Mouse (Mus musculus) left cerebral cortex, adult 8-10 months (tissue): Measurements from ENCODE around the gene Gja10. TPM values are rescaled to one million over a fixed set of nuclear protein-coding genes. Genes with fewer than 3 reads are reported as not detected.

Source experiments
- DNase-seq, 2 experiments: peaks; one replicate each; pipeline ENCODE4 v3.0.0; 2022; ENCODE audit warnings: low spot score in 2 of 2
- total RNA-seq, 4 experiments: library from RNA; stranded (reverse); gene quantifications; 2 replicates each; pipeline ENCODE4 v1.2.4; 2022

Gene Gja10
- total RNA-seq: not detected

DNA sequence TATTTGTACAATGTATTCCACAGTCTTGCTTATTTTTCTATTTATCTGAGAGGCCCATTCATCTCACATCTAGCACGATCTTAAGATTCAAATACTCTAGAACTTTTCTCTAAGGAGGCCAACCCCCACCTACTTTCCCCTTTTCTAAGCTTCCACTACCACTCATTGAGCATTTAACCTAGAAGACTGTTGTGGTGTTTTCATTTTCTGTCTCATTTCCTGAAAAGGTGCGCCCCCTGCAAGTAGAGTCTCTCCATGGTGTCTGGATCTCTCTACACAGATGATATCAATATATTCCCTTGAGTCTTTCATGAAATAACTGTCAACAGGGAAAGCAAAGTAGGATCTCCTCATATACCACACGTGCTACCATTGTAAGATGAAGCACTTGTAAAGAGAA, at the start of gene Gja10:
Gene Gja10, minus strand, starts transcription at position 101 of the 400 bp plus-strand sequence.
- no peak for DNase-seq

DNA sequence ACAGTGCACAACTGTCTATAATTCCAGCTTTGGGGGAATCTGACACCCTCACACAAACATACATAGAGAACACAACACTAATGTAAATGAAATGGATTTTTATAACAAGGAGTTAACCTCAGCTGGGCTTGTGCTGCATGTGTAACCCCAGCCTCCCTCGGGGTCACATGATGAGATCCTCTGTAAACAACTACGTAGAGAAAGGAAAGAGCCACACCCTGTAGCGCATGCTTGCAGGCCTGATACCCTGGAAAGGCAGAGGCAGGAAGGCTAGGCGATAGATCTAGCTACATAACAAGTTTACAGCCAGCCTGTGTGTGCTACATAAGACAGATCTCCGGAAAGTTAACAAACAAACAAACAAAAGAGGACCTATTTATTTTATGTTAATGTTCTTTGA, 49.1 kb upstream of the Gja10 start:
- DNase-seq: no peak

DNA sequence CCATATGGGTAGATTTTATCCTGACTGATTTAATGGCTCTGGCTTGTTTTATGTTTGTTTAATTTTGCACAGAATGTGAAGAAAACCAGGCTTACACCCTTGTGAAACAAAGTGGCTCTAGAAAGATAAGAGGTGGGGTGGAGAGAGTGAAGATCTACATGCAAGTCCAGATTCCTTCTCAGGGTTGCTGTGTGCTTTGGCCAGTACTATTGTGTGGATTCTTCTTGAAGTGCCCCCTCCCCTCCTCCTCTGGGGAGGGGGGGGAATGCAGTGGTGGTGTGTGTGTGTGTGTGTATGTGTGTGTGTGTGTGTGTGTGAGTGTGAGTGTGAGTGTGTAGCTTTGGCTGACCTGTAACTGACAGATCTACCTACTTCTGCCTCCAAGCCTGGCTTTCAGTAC, 19.1 kb upstream of the Gja10 start:
- no peak for DNase-seq

DNA sequence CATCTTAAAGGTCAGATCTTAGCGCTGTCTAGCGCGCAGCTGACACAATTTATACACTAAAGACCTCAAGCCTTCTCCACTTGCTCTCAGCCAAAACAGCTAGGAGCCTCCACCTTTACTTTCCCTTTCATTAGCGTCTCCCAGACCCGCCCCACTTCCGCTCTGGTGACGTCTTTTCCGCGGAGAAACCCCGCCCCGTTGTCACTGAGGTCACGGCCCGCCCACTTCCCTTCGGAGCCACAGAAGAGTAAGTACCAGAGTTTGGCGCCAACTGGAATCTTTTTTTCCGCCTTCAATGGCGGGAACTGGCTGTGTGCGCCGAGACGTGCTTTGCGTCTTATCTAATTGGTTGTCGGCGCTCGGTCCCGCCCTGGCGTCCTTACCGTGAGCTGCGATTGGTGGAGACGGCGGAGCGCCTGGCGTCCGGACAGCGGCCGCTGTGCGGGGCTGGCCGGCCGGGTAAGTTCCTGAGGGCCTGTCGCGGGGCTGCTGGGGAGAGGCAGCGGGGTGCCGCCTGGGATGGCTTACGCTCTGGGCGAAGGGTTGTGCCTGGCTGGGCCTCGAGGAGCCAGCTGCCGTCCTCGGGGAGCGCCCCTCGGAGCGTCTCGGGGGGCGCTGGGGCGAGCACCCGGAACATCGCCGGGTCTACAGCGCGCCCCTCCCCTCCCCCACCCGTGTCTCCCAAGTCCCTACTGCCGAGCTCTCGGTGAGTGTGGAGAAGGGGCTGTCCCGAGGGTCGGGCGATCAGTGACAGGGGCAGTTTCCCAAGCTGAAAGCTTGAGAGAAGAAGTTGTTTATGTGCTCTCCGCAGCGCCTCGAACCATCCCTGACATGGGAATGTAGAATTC, 12.7 kb upstream of the Gja10 start, which contains the start of gene Casp8ap2:
Gene Casp8ap2, plus strand, starts transcription at position 418 of the 848 bp plus-strand sequence.
- DNase-seq: peak; percentile 95 to 100

DNA sequence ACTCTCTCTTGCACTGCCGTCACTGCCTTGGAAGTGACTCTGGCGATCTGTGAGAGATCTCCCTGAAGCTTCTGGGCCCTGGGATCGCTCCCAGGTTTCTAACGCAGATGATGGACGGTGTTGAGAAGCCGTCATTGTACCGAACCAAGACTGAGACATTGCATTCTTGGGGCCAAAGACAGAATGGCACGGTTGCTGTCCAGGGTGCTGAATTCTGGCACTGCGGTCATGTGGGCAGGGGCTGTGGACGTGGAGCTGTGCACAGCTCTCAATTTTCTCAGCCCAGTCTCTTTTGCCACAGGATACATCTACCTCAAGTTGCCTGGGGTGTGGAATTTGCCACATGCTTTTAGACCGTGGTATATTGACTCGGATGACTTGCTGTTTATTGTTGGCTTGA, 1.4 kb downstream of the Gja10 start:
- no peak for DNase-seq

DNA sequence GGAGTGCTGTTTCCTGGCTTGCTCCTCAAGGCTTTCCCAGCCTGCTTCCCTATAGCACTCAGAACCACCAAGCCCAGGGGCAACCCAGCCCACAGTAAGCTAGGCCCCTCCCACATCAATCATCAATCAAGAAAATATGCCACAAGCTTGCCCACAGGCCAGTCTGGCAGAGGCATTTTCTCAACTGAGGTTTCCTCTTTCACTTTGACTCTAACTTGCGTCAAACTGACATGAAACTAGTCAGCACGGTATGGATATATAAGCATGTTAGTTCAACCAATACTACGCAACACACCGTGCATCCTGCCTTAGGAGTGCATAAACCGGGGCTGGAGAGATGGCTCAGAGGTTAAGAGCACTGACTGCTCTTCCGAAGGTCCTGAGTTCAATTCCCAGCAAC, 14.3 kb downstream of the Gja10 start:
- no peak for DNase-seq

DNA sequence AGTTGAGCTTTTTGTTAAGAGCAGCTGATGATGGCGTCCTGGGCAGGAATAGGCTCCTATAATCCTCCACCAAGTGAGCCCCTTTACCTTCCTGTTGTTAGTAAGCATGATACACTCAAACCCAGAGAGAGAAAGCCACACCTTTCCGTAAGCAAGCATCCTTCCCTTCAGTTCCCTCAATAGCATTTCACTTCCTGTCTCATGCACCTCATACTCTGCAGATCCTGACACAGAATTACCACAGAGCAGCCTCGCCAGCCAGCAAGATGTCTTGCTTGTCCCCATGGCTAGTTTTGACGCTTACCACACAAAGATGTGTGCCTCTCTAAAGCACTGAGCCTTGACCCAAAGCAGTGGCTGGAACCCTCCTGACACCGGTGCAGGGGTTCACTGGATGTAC, 15.0 kb downstream of the Gja10 start:
- DNase-seq: no peak

DNA sequence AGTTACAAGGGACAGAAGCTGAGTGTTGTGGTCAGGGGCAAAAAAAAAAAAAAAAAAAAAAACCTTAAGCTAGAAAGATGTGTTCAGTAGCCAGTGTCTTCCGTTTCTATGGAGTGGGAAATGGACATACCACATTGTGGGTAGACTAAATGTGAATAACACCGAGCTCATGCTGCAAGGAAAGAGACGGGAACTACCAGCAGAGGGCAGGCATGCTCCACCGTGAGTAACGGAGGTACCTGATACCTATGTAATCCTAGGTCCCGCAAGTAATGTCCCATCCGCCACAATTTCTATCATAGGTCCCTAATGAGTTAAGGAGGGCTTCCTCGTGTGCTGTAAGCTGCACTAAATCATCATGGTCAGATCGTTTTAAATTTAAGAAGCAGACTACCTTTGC, 16.0 kb downstream of the Gja10 start:
- no peak for DNase-seq

DNA sequence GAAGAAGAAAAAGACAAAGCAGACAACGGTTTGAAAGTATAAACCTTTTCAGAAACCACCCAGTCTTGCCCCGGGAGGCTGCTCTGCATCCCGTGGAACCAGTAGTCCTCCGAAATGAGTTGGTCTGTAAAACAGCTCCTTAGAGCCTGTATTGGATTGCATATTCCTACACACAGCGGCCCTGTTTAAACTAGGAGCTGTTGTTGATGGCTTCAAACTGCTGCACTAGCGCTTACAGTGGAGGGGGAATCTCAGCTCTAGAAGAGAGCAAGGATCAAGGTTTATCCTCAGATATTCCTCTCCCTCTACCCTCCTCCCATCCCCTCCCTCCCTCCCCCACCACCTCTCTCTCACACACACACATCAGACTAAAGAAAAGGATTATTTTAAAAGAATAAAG, 18.4 kb downstream of the Gja10 start:
- DNase-seq: no peak

DNA sequence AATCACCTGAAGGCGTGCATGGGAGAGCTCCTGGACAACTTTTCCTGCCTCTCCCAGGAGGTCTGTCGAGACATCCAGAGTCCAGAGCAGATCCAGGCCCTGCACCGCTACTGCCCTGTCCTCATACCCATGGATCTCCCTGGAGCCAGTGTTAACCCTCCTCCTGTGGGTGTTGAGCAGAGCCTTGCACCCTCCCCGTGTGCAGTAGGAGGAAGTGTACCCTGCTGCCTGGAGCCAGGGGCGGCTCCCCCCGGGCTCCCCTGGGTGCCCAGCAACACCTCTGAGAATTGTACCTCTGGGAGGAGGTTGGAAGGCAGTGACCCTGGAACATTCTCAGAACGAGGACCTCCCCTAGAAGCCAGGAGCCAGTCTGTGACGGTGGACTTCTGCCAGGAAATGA, 22.7 kb downstream of the Gja10 start:
- no peak for DNase-seq

DNA sequence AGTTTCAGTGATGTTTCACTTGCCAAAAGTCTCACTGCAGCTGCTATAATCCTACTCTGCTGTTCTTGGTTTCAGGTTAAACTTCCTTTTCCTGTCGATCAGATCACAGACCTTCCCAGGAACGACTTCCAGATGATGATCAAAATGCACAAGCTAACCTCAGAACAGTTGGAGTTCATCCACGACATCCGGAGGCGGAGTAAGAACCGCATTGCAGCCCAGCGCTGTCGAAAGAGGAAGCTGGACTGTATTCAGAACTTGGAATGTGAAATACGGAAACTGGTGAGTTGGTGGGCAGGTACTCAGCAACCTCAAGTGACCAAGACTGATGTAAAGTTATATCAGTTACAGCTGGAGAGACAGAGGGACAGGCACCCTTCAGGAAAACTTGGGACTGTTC, 27.4 kb downstream of the Gja10 start:
- no peak for DNase-seq

DNA sequence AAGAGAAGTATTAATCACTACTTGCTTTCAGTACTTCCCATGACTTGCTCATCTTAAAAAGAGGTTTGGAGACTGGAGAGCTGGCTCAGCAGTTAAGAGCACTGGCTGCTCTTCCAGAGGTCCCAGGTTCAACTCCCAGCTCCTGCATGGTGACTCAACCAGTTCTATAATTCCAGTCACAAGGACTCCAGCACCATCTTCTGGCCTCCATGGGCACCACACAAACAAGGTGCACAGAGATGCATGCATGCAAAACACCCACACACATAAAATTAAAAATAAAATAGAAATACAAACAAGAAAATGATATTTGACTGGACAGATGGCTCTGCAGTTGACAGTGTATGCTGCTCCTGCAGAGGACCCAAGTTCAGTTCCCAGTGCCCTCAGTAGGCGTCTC, 28.0 kb downstream of the Gja10 start:
- no peak for DNase-seq

DNA sequence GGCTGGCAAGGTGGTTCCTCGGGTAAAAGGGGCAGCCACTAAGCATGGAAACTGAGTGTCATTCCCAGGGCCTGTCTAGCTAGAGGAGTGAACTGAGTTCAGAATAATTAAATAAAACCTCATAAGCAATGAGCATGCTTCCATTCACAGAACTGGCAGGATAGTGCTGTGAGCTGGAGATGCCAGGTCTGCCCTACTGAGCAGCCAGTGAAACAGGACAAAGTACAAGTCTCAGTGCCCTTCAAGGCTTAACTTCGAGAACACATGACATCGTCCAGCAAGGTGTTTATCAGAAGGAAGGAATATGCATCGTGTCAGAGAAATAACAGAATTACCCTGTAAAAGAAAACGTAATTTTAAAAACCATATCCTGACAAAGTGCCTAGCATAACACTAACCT, 29.0 kb downstream of the Gja10 start:
- DNase-seq: no peak

DNA sequence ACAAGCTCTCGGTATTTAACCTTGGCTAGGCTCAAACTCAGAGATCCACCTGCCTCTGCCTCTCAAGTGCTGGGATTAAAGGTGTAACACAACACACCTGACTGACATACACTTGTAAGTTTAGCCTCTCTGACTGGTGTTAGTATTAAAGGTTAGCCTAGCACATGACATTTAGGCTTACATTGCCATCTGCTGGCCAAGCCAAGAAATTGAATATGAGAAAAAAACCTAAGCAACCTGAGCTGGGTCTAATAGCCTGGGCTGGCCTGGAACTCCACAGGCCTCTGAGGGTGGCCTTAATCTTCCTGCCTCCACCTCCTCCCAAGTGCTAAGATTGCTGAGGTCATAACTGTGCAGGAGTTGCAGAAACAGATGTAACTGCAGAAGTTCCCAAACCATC, 30.4 kb downstream of the Gja10 start:
- DNase-seq: no peak

DNA sequence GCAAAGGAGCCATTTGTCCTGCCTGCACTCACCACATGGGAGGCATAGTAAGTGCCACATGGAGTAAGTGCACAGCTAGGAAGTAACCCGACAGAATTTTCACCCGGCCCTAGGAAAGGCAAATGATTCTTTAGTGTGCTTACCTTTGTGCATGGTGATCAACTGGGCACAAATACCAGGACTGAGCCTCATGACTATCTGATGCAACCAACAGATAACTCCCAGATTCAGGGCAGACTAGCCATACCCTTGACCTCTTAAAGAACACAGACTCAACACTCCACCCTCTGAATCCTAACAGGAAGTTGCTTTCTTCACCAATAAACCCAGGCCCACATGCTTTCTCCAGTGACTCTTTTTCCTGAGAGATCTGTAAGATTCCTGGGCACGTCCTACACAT, 31.1 kb downstream of the Gja10 start:
- DNase-seq: no peak

DNA sequence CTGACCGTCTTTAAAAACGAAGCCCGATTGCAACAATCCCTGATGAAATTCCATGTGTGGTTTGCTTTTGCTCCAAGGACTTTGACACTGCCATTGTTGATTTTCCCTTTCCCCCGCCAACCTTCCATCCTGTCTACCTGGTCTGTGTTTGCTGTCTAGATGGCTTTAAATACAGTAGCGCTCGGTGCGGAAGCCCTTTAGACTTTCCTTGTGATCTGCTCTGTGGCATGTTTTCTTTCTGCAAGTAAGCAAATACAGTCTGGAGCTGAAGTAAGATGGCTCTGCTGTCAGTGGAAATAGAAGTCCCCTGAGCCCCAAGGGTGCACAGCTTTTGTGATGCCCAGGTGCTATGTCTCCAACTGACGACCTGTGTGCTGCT, 31.6 kb downstream of the Gja10 start:
- no peak for DNase-seq

DNA sequence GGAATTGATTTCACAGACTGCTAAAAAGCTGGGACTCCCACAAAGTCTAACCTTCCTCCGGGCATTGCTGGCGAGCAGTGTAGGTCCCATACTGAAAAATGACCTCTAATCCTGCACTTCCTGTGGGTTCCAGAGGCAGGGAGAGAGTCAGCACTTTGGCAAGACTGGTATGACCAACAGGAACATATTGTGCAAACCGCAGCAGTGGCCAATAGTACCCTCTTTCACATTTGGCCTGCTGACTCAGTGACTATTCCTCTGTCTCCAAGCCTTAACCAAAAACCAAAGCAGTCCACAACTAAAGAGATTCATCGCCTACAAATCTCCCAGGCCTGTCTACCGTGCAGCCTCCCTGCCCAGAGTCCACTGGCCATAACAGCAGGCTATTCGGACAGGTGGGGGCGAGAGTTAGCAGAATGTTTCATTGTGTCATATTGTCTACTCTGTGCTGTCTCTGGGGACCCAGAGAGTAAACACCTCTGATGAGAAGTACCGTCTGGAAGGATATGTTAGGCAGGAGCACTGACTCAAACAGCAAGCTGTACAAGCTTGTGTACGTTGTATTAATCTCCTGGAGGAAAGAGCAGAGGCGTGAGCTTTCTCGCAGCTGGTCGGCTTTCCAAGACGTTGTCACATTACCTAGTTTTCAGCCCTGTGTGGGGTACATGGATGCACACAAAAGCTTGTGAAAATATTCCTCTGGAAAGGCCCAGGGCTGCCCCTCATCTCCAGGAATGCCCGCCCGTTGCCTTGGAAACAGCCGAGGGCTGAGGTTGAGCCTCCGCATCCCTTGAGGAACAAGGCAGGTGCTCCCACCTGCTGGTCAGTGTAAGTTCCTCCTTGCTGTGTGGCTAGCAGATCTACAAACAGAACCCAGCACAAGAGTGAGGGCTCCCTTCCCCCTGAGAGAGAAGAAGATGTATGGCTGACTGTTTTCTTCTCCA, 32.3 kb downstream of the Gja10 start:
- DNase-seq: peak in 1 of 2 experiments; percentile 45

DNA sequence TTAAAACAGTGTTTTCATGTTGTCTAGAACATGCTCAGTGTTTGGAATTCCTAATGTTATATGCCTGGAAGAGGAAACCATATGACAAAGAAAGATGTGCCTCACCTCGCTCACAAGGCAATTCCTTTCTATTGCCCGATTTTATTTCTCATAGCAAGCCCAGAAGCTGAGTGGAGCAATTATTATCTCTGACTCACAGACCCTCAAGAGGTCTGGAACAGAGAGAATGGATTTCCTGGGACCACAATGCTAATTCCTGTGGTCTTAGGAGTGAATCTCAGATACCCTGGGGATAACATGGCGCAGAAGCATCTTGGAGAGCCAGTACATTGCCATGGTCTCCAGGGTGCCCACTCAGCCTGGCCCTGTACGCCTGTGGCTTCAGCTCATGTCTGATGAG, 33.5 kb downstream of the Gja10 start:
- no peak for DNase-seq

DNA sequence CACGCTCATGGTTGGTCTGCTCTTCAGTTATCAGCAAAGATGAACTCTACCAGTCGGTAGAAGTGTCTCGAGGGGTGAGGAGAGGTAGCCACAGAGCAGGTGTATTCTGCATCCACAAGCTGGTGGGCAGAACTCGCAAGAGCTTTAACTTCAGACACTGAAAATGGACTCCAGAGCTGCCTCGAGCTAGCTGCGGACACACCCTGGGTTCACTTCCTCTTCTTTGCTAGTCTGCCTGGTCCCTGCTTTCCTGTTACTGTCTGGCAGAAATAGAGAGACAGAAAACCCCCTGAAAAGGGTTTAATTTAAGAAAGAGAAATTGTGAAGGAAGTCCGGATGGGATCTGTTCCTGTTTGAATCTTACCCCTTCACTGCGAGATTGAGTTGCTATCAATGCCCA, 37.6 kb downstream of the Gja10 start:
- DNase-seq: no peak

DNA sequence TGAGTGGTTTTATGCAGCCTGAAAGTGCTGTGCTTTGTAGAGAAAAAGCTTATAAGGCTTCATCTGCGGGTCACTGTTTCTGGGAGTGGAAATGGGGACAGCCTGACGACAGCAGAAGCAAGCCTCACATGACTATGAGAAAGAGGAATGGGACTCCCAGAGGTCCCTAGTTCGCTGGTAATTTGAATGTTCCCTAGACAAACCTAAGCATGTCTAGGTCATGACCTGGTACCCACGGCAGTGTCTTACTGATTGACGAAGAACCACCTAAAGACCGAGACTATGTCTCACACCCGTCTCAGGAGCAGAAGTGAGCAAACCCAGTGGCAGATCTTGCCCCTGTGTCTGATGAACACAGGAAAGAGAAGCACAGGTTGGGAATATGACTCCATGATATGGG, 38.1 kb downstream of the Gja10 start:
- DNase-seq: no peak

DNA sequence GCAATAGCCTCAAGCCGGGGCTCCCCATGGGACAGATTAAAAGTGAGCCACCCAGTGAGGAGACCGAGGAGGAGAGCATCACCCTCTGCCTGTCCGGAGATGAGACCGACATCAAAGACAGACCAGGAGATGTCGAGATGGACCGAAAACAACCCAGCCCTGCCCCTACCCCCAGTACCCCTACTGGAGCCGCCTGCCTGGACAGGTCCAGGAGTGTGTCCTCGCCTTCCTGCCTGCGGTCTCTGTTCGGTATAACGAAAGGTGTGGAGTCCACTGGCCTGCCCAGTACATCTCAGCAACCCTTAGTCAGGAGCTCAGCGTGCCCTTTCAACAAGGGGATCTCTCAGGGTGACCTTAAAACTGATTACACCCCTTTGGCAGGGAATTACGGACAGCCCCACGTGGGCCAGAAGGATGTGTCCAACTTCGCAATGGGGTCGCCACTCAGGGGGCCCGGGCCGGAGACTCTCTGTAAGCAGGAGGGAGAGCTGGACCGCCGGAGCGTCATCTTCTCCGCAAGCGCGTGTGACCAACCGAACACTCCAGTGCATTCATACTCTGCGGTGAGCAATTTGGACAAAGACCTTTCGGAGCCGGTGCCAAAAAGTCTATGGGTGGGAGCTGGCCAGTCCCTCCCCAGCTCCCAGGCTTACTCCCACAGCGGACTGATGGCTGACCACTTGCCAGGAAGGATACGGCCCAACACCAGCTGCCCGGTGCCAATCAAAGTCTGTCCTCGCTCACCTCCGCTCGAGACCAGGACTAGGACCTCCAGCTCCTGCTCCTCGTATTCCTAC, 40.0 kb downstream of the Gja10 start:
- no peak for DNase-seq
